Mouse (Mus musculus): Measurements from ENCODE around the gene Oat. TPM values are rescaled to one million over a fixed set of nuclear protein-coding genes. Genes with fewer than 3 reads are reported as not detected.

The Oat gene
- 100 and 105 TPM in 2 replicates for total RNA-seq (2014; rRNA removed)
- 96.4 and 105 TPM in 2 replicates for polyA plus RNA-seq (2015; fragmentation: Nextera tagmentation; extraction: Ambion mirVana)

GRCm38 (mm10) chr7:132576116-132576650 is at the start of gene Oat:
Gene Oat, minus strand, starts transcription at chr7:132576398.
- ATAC-seq (peak; percentile 96), DNase-seq (peak; percentile 96)
- Histone ChIP-seq H3K27ac (ENCODE audit: low read depth, low read length) (peak within 1 kb of the TSS; percentile 87), H3K9ac (peak within 1 kb of the TSS; percentile 65), H3K4me3 (ENCODE audit: low read depth, low read length) (peak within 1 kb of the TSS; percentile 67), H3K4me1 (ENCODE audit: insufficient read depth) (peaks cover 5% of the 10 kb centered on the region; the same call in 1 of the 2 replicates), H3K9me3 (ENCODE audit: low read length) (no peaks in the 10 kb centered on the region), H3K4me2 (ENCODE audit: low read depth) (peak within 1 kb of the TSS; percentile 70), H3K36me3 (ENCODE audit: insufficient read depth) (no peaks in the 10 kb centered on the region), H3K27me3 (ENCODE audit: insufficient read depth, low read length) (peaks cover 4% of the 10 kb centered on the region; the same call in 1 of the 2 replicates)
- WGBS: 2% methylated on average over 49 of the region's 49 CpGs
- peak; percentile 20; the same call in 1 of the 2 replicates for TF ChIP-seq CTCF (IDR thresholded peaks at IDR 0.05; ENCODE audit: low read depth)

GRCm38 (mm10) chr7:132624161-132624560 is 48.0 kb upstream of the Oat start:
- Histone ChIP-seq H3K36me3 (ENCODE audit: insufficient read depth) (no peaks in the 10 kb centered on the region), H3K4me2 (ENCODE audit: low read depth) (no peak overlapping the region), H3K4me1 (ENCODE audit: insufficient read depth) (no peaks in the 10 kb centered on the region), H3K27ac (ENCODE audit: low read depth, low read length) (no peak overlapping the region), H3K4me3 (ENCODE audit: low read depth, low read length) (no peak overlapping the region), H3K9ac (no peak overlapping the region), H3K9me3 (ENCODE audit: low read length) (no peaks in the 10 kb centered on the region), H3K27me3 (ENCODE audit: insufficient read depth, low read length) (no peaks in the 10 kb centered on the region)
- 78% methylated on average over 10 of the region's 10 CpGs for WGBS
- ATAC-seq (no peak), DNase-seq (no peak)
- no peak for TF ChIP-seq CTCF (IDR thresholded peaks at IDR 0.05; ENCODE audit: low read depth)

- WGBS: 91% methylated on average over 15 of the region's 15 CpGs
These were observed 44.0 kb upstream of the Oat start for GRCm38 (mm10) chr7:132619975-132620918.

GRCm38 (mm10) chr7:132619549-132619948 is 43.4 kb upstream of the Oat start:
- no peak for TF ChIP-seq CTCF (IDR thresholded peaks at IDR 0.05; ENCODE audit: low read depth)
- no peak overlapping the region for H3K4me2 ChIP-seq (ENCODE audit: low read depth)
- DNase-seq (no peak), ATAC-seq (no peak)
- no peaks in the 10 kb centered on the region for H3K27me3 ChIP-seq (ENCODE audit: insufficient read depth, low read length)
- no peak overlapping the region for H3K27ac ChIP-seq (ENCODE audit: low read depth, low read length)
- H3K9ac ChIP-seq: no peak overlapping the region
- WGBS: 95% methylated on average over 8 of the region's 8 CpGs
- H3K4me3 ChIP-seq (ENCODE audit: low read depth, low read length): no peak overlapping the region
- no peaks in the 10 kb centered on the region for H3K9me3 ChIP-seq (ENCODE audit: low read length)
- H3K36me3 ChIP-seq (ENCODE audit: insufficient read depth): no peaks in the 10 kb centered on the region
- H3K4me1 ChIP-seq (ENCODE audit: insufficient read depth): no peaks in the 10 kb centered on the region

More at GRCm38 (mm10) chr7:132619975-132620918, 44.0 kb upstream of the Oat start:
- ATAC-seq: no peak
- TF ChIP-seq CTCF (IDR thresholded peaks at IDR 0.05; ENCODE audit: low read depth): no peak
- no peaks in the 10 kb centered on the region for H3K4me1 ChIP-seq (ENCODE audit: insufficient read depth)
- H3K27ac ChIP-seq (ENCODE audit: low read depth, low read length): no peak overlapping the region
- no peak overlapping the region for H3K4me2 ChIP-seq (ENCODE audit: low read depth)
- H3K36me3 ChIP-seq (ENCODE audit: insufficient read depth): no peaks in the 10 kb centered on the region
- H3K4me3 ChIP-seq (ENCODE audit: low read depth, low read length): no peak overlapping the region
- H3K9ac ChIP-seq: no peak overlapping the region
- DNase-seq: no peak
- H3K27me3 ChIP-seq (ENCODE audit: insufficient read depth, low read length): no peaks in the 10 kb centered on the region
- H3K9me3 ChIP-seq (ENCODE audit: low read length): no peaks in the 10 kb centered on the region

GRCm38 (mm10) chr7:132617021-132617564 is 40.9 kb upstream of the Oat start:
- DNase-seq (no peak), ATAC-seq (no peak)
- H3K4me2 ChIP-seq (ENCODE audit: low read depth): no peak overlapping the region
- H3K27me3 ChIP-seq (ENCODE audit: insufficient read depth, low read length): no peaks in the 10 kb centered on the region
- no peaks in the 10 kb centered on the region for H3K9me3 ChIP-seq (ENCODE audit: low read length)
- H3K36me3 ChIP-seq (ENCODE audit: insufficient read depth): no peaks in the 10 kb centered on the region
- H3K4me3 ChIP-seq (ENCODE audit: low read depth, low read length): no peak overlapping the region
- no peak overlapping the region for H3K9ac ChIP-seq
- no peaks in the 10 kb centered on the region for H3K4me1 ChIP-seq (ENCODE audit: insufficient read depth)
- no peak for TF ChIP-seq CTCF (IDR thresholded peaks at IDR 0.05; ENCODE audit: low read depth)
- 85% methylated on average over 5 of the region's 5 CpGs for WGBS
- no peak overlapping the region for H3K27ac ChIP-seq (ENCODE audit: low read depth, low read length)

GRCm38 (mm10) chr7:132616391-132616790 is 40.2 kb upstream of the Oat start:
- Histone ChIP-seq H3K4me1 (ENCODE audit: insufficient read depth) (no peaks in the 10 kb centered on the region), H3K27ac (ENCODE audit: low read depth, low read length) (no peak overlapping the region), H3K9ac (no peak overlapping the region), H3K4me2 (ENCODE audit: low read depth) (no peak overlapping the region), H3K9me3 (ENCODE audit: low read length) (no peaks in the 10 kb centered on the region), H3K4me3 (ENCODE audit: low read depth, low read length) (no peak overlapping the region), H3K36me3 (ENCODE audit: insufficient read depth) (no peaks in the 10 kb centered on the region), H3K27me3 (ENCODE audit: insufficient read depth, low read length) (no peaks in the 10 kb centered on the region)
- no peak for TF ChIP-seq CTCF (IDR thresholded peaks at IDR 0.05; ENCODE audit: low read depth)
- ATAC-seq: no peak
- DNase-seq: no peak
- WGBS: 24% methylated on average over 6 of the region's 6 CpGs

All from forebrain, postnatal 0 days (tissue).